Mouse (Mus musculus) spleen, adult 2 months (tissue): ENCODE measurements around the gene Tlr9. TPM values are rescaled to one million over a fixed set of nuclear protein-coding genes. Genes with fewer than 3 reads are reported as not detected.

Experiments
- DNase-seq, 2 experiments: peaks; one replicate each; pipeline versions ENCODE4 v3.0.0 to v3.0.0-alpha.2; 2012 to 2021; ENCODE audit warnings: low spot score in 2 of 2, low read depth in 1 of 2
- H3K27ac ChIP-seq: fragments of 200-500 bp; 2 replicates; pipeline ENCODE4 v1.5.1; 2012; ENCODE audit warnings: low read length, inconsistent platforms; ENCODE audit not compliant: insufficient read depth
- H3K27me3 ChIP-seq: fragments of 200-500 bp; 2 replicates; pipeline ENCODE4 v1.6.1; 2012; ENCODE audit warnings: mild to moderate bottlenecking, moderate library complexity, low read length, inconsistent platforms; ENCODE audit not compliant: control insufficient read depth, insufficient read depth
- H3K36me3 ChIP-seq: fragments of 200-500 bp; 2 replicates; pipeline ENCODE4 v1.6.1; 2012; ENCODE audit warnings: mild to moderate bottlenecking, low read length, inconsistent platforms; ENCODE audit not compliant: control insufficient read depth, insufficient read depth
- H3K4me1 ChIP-seq: fragments of 200-500 bp; 2 replicates; pipeline ENCODE4 v1.6.1; 2011; ENCODE audit warnings: inconsistent platforms; ENCODE audit not compliant: control insufficient read depth, insufficient read depth, insufficient read length
- H3K4me3 ChIP-seq: fragments of 200-500 bp; 2 replicates; pipeline ENCODE4 v1.5.1; 2011; ENCODE audit warnings: mild to moderate bottlenecking, inconsistent platforms; ENCODE audit not compliant: insufficient read depth, insufficient read length; ENCODE audit errors: extremely low read depth
- CTCF ChIP-seq: fragments of 200-500 bp; IDR thresholded peaks from 2 replicates; pipeline ENCODE4 v1.5.1; 2011; ENCODE audit warnings: mild to moderate bottlenecking, inconsistent platforms; ENCODE audit not compliant: insufficient read depth, insufficient read length, insufficient replicate concordance; ENCODE audit errors: extremely low read depth
- POLR2A ChIP-seq: fragments of 200-500 bp; IDR thresholded peaks from 2 replicates; pipeline ENCODE4 v1.6.1; 2011; ENCODE audit warnings: low read depth, low read length, inconsistent platforms
- WGBS: fragments of 180-500 bp; shearing (Covaris S2); methylation state at CpG from one replicate; pipeline ENCODE4 v1.1.7; 2018; 5-methylcytosine and 5-hydroxymethylcytosine counted together
- polyA plus RNA-seq: library from polyadenylated mRNA; depleted of rRNA; stranded (reverse); fragments of >200 nt; gene quantifications from 2 replicates; pipeline ENCODE4 v1.2.3, GENCODE M21; 2012

Gene Tlr9
- polyA plus RNA-seq, 1 experiment, result 65.3 TPM

DNA sequence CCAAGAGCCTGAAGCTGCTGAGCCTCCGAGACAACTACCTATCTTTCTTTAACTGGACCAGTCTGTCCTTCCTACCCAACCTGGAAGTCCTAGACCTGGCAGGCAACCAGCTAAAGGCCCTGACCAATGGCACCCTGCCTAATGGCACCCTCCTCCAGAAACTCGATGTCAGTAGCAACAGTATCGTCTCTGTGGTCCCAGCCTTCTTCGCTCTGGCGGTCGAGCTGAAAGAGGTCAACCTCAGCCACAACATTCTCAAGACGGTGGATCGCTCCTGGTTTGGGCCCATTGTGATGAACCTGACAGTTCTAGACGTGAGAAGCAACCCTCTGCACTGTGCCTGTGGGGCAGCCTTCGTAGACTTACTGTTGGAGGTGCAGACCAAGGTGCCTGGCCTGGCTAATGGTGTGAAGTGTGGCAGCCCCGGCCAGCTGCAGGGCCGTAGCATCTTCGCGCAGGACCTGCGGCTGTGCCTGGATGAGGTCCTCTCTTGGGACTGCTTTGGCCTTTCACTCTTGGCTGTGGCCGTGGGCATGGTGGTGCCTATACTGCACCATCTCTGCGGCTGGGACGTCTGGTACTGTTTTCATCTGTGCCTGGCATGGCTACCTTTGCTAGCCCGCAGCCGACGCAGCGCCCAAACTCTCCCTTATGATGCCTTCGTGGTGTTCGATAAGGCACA, 3.2 kb downstream of the Tlr9 start:
- Histone ChIP-seq H3K4me1 (peaks cover 50% of the 10 kb centered on the region), H3K36me3 (peaks cover 26% of the 10 kb centered on the region), H3K4me3 (peak overlapping the region; percentile 49), H3K27ac (peak overlapping the region; percentile 39; the same call in 1 of the 2 replicates), H3K27me3 (no peaks in the 10 kb centered on the region)
- no peak for DNase-seq
- 56% methylated on average over 24 of the region's 24 CpGs for WGBS
- TF ChIP-seq POLR2A, result no peak

GRCm38 (mm10) chr9:106226151-106226682, 3.8 kb downstream of the Tlr9 start:
- no peak for TF ChIP-seq POLR2A
- TF ChIP-seq CTCF, result no peak
- H3K36me3 ChIP-seq, result peaks cover 26% of the 10 kb centered on the region
- peak overlapping the region; percentile 49 for H3K4me3 ChIP-seq
- no peaks in the 10 kb centered on the region for H3K27me3 ChIP-seq
- WGBS, result 11% methylated on average over 34 of the region's 34 CpGs
- DNase-seq, result no peak
- H3K27ac ChIP-seq, result peak overlapping the region; percentile 39; the same call in 1 of the 2 replicates
- H3K4me1 ChIP-seq, result peaks cover 45% of the 10 kb centered on the region

- Histone ChIP-seq H3K27me3 (no peaks in the 10 kb centered on the region), H3K36me3 (peaks cover 28% of the 10 kb centered on the region), H3K4me3 (no peak overlapping the region), H3K4me1 (peaks cover 35% of the 10 kb centered on the region), H3K27ac (no peak overlapping the region)
- TF ChIP-seq POLR2A, result no peak
- no peak for TF ChIP-seq CTCF
- 85% methylated on average over 8 of the region's 8 CpGs for WGBS
- no peak for DNase-seq
Observed at GRCm38 (mm10) chr9:106227790-106228429, 5.5 kb downstream of the Tlr9 start.

- 32% methylated on average over 9 of the region's 9 CpGs for WGBS
- Histone ChIP-seq H3K27me3 (no peaks in the 10 kb centered on the region), H3K36me3 (peaks cover 18% of the 10 kb centered on the region), H3K4me3 (no peak overlapping the region), H3K4me1 (peaks cover 18% of the 10 kb centered on the region), H3K27ac (peak overlapping the region; percentile 92)
- TF ChIP-seq POLR2A, result no peak; the same call in 1 of the 2 replicates
- TF ChIP-seq CTCF, result no peak
- peak; percentile 49 to 52 for DNase-seq
Observed at GRCm38 (mm10) chr9:106230051-106230733, 7.8 kb downstream of the Tlr9 start.

DNA sequence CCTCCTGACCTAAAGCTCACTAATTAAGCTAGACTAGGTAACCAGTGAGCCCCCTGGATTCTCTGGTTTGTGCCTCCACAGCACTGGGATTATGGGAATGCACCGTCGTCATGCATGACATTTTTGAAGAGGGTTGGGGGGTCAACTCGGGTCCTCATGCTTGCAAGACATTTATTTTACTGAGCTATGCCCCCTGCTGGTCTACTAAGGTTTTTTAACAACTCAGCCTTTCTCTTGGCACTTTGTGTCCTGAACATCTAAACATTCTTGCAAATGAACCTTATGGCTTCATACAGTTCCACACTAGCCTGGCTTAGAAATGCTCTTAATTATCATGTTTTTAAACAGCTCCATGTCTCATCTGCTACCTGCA, 8.3 kb downstream of the Tlr9 start:
- no peak for DNase-seq
- Histone ChIP-seq H3K4me3 (no peak overlapping the region), H3K27ac (peak overlapping the region; percentile 92), H3K36me3 (peaks cover 17% of the 10 kb centered on the region), H3K4me1 (peaks cover 13% of the 10 kb centered on the region), H3K27me3 (no peaks in the 10 kb centered on the region)
- 22% methylated on average over 3 of the region's 3 CpGs for WGBS
- peak; percentile 15; the same call in 1 of the 2 replicates for TF ChIP-seq CTCF
- no peak for TF ChIP-seq POLR2A

DNA sequence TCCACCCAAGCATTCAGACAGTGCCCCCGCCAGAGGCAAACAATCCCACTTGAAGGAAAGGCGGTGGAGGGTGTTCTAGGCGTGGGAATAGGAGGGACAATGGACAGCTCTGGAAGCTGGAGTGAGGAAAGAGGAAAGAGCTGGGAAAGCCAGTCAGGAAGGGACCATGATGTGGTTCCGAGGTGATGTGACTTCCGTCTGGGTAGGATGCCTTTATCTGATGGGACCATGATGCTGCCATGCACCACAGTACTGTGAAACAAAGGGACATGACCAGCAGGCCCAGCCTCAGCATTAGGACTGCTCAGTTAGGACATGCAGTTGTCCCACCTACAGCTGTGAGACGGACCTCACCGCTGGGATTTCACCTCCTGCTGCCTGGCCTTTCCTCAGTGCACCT, 8.8 kb downstream of the Tlr9 start:
- TF ChIP-seq POLR2A (no peak), CTCF (no peak)
- H3K4me1 ChIP-seq, result peaks cover 11% of the 10 kb centered on the region
- H3K4me3 ChIP-seq, result no peak overlapping the region
- no peak for DNase-seq
- no peaks in the 10 kb centered on the region for H3K27me3 ChIP-seq
- H3K27ac ChIP-seq, result peak overlapping the region; percentile 36; the same call in 1 of the 2 replicates
- WGBS, result 85% methylated on average over 7 of the region's 7 CpGs
- H3K36me3 ChIP-seq, result peaks cover 17% of the 10 kb centered on the region
